Mouse (Mus musculus) liver, adult 2 months (tissue): ENCODE measurements around the gene Hspbap1.

ENCODE experiments used
- CTCF ChIP-seq: fragments of 200-500 bp; IDR thresholded peaks from 2 replicates; pipeline ENCODE4 v1.5.1; 2011; ENCODE audit warnings: low read depth, low read length, control low read depth
- POLR2A ChIP-seq: fragments of 200-500 bp; IDR thresholded peaks from 2 replicates; pipeline ENCODE4 v1.6.1; 2011; ENCODE audit warnings: low read length, control low read depth; ENCODE audit not compliant: insufficient read depth; ENCODE audit errors: extremely low read depth

DNA sequence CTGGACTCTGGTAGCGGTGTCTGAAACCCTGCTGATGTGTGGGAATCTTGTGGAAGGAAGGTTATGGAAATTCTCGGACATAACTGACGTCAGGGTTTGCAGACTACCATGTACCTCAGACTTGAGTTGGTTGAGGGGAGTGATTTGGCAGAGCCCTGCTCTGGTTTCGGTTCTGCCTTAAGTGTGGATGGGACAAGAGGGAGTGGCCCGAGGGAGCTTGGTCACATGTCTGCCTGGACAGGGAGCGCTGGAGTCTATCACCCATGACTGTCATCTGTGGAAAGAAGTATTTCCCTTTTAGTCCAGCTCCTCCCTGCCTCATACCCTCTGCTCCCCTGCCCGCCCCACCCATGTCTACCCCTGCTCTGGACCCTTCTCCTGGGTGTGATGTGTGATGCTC lies 32.0 kb downstream of the Hspbap1 start:
- TF ChIP-seq CTCF (no peak), POLR2A (no peak)
